Mouse (Mus musculus): ENCODE results near the gene Trim29. TPM values are rescaled to one million over a fixed set of nuclear protein-coding genes. Genes with fewer than 3 reads are reported as not detected.

The Trim29 gene
- total and polyA plus RNA-seq, 2 experiments from 2014 or later = 0.11 TPM; not detected in 1

DNA sequence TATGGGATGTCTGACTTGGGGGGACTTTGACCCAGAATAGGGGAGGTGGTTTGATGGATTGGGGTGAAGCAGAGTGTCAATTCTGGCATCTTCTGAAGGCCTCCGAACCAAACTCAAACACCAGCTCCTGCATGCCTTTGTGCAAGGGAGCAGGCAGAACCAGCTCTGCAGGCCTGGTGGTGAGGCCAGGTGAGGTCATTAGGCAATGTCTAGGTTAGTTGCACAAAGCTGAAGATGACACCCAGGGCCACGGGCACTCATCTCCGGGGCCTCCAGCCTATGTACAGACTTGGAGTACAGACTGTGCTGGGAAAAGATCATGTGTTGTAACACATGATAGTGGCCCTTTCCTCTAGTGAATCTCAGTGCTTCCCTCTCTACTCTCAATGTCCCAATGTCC is 3.2 kb downstream of the Trim29 start:
- no peak overlapping the region for H3K9ac ChIP-seq
- DNase-seq (no peak), ATAC-seq (no peak)
- no peaks in the 10 kb centered on the region for H3K36me3 ChIP-seq (ENCODE audit: insufficient read depth)
- H3K9me3 ChIP-seq (ENCODE audit: low read length) = no peaks in the 10 kb centered on the region
- no peak overlapping the region for H3K4me3 ChIP-seq (ENCODE audit: low read depth, low read length)
- H3K27me3 ChIP-seq (ENCODE audit: insufficient read depth, low read length) = no peaks in the 10 kb centered on the region
- no peaks in the 10 kb centered on the region for H3K4me1 ChIP-seq (ENCODE audit: insufficient read depth)
- TF ChIP-seq CTCF (IDR thresholded peaks at IDR 0.05; ENCODE audit: low read depth) = no peak
- no peak overlapping the region for H3K4me2 ChIP-seq (ENCODE audit: low read depth)
- H3K27ac ChIP-seq (ENCODE audit: low read depth, low read length) = no peak overlapping the region
- 87% methylated on average over 3 of the region's 3 CpGs for WGBS

DNA sequence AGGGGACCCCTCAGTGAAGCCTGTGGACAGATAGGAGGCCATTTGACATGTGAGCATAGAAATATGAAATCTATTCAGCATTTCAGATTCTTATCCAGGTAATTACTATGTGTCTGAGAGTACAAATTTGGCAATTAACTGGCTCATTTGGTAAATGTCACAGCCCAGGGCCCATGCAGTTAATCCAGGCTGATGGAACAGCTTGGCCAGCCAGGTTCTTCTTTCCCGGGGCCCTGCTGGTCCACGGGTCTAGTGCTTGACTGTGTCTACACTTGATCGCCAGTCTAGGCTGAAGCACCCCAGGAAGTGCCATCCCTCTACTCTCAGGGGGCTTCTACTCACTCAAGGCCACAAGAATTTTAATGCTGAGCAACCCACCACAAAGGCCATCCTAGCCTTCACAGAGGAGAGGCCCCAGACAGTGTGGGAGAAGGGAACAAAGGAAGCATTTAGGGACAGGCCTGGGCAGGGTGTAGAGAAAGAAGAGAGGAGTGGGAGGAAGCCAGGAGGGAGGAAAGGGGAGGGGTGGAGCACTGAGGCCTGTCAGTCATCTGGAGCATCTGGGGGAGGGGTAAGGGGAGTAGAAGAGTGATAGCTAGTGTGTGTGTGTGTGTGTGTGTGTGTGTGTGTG is 4.8 kb downstream of the Trim29 start:
- Histone ChIP-seq H3K4me1 (ENCODE audit: insufficient read depth) (no peaks in the 10 kb centered on the region), H3K4me2 (ENCODE audit: low read depth) (no peak overlapping the region), H3K27ac (ENCODE audit: low read depth, low read length) (no peak overlapping the region), H3K27me3 (ENCODE audit: insufficient read depth, low read length) (no peaks in the 10 kb centered on the region), H3K9ac (no peak overlapping the region), H3K9me3 (ENCODE audit: low read length) (no peaks in the 10 kb centered on the region), H3K4me3 (ENCODE audit: low read depth, low read length) (no peak overlapping the region), H3K36me3 (ENCODE audit: insufficient read depth) (no peaks in the 10 kb centered on the region)
- ATAC-seq (peak; percentile 47; the same call in 1 of the 2 replicates), DNase-seq (no peak)
- TF ChIP-seq CTCF (IDR thresholded peaks at IDR 0.05; ENCODE audit: low read depth) = no peak
- WGBS = 56% methylated on average over 3 of the region's 3 CpGs

DNA sequence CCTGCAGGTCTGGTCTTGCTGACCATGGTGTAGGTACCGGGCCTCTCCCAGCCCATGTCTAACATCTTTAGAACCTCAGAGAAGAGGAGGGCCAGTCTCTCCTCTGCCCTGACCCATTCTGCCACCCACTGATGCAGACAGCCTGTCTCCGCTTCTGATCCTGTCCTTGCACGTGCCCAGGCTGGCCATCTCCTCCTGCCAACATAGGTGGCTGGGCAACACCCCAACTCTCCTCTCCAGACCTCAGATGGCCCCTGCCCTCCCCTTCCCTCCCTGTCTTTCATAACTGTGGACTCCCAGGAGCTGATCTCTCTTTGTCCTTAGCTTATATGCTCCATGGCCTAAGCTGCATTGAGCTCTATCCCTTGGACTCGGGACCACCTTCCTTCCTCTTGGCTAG is 5.8 kb downstream of the Trim29 start:
- Histone ChIP-seq H3K27me3 (ENCODE audit: insufficient read depth, low read length) (no peaks in the 10 kb centered on the region), H3K4me1 (ENCODE audit: insufficient read depth) (no peaks in the 10 kb centered on the region), H3K4me2 (ENCODE audit: low read depth) (no peak overlapping the region), H3K9me3 (ENCODE audit: low read length) (no peaks in the 10 kb centered on the region), H3K9ac (no peak overlapping the region), H3K4me3 (ENCODE audit: low read depth, low read length) (no peak overlapping the region), H3K27ac (ENCODE audit: low read depth, low read length) (no peak overlapping the region), H3K36me3 (ENCODE audit: insufficient read depth) (no peaks in the 10 kb centered on the region)
- no peak for DNase-seq
- no peak for ATAC-seq
- no peak for TF ChIP-seq CTCF (IDR thresholded peaks at IDR 0.05; ENCODE audit: low read depth)
- WGBS = 90% methylated on average over 4 of the region's 4 CpGs

DNA sequence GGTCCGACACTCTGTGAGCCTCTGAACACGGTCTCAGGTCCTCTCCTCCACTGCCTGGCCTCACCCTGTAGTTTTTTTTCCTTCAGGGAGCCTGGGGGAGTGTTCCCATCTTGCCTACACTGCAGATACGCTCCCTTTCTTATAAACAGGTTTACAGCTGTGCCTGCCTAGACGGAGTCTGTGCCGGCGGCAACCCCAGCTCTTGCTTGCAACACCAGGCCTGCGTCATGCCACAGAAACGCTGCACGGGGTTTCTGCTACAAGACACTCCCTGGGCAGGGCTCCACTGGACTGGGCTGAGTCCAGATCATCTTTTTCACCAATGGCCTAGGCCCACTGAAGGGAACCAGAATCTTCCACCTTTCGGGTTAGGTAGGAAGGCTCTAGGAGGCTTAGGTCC is 8.0 kb downstream of the Trim29 start:
- H3K27me3 ChIP-seq (ENCODE audit: insufficient read depth, low read length) = no peaks in the 10 kb centered on the region
- H3K9ac ChIP-seq = no peak overlapping the region
- no peak overlapping the region for H3K4me2 ChIP-seq (ENCODE audit: low read depth)
- ATAC-seq (no peak), DNase-seq (no peak)
- no peak overlapping the region for H3K27ac ChIP-seq (ENCODE audit: low read depth, low read length)
- WGBS = 88% methylated on average over 10 of the region's 10 CpGs
- no peaks in the 10 kb centered on the region for H3K36me3 ChIP-seq (ENCODE audit: insufficient read depth)
- H3K4me3 ChIP-seq (ENCODE audit: low read depth, low read length) = no peak overlapping the region
- no peaks in the 10 kb centered on the region for H3K9me3 ChIP-seq (ENCODE audit: low read length)
- no peak for TF ChIP-seq CTCF (IDR thresholded peaks at IDR 0.05; ENCODE audit: low read depth)
- H3K4me1 ChIP-seq (ENCODE audit: insufficient read depth) = no peaks in the 10 kb centered on the region

DNA sequence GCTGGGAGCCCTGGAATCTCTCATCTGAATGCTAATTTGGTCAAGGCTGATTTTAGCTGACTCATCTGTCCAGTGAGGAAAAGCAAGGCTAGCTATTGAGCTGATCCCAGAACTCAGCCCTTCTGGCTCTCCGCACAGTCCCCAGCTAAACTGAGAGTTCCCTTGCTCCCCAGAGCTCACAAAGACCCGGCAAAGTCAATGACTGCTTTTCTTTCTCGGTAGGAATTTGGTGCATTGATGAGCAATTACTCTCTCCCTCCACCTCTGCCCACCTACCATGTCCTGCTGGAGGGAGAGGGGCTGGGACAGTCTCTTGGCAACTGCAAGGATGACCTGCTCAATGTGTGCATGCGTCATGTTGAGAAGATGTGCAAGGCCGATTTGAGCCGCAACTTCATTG is 11.3 kb downstream of the Trim29 start:
- no peak for ATAC-seq
- WGBS = 81% methylated on average over 6 of the region's 6 CpGs
- no peaks in the 10 kb centered on the region for H3K9me3 ChIP-seq (ENCODE audit: low read length)

DNA sequence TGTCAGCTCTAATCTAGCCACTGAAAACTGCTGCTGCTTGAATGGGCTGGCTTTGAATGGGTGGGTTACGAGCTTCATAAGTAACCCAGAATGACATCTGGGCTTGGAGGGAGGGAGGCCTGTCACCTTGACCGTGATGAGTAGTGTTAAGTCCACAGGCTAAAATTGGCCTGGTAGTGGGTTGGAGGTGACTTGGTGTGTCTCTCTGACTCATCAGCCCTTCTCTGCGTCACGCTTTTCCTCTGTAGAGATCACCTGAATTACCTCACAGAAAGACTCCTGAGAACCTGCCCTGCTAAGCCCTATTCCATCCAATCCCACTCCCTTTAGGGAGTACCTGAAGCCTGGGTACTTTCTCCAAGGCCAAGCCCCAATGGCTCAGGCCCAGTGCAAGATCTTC is 12.0 kb downstream of the Trim29 start:
- H3K9me3 ChIP-seq (ENCODE audit: low read length) = no peaks in the 10 kb centered on the region
- no peak overlapping the region for H3K9ac ChIP-seq
- TF ChIP-seq CTCF (IDR thresholded peaks at IDR 0.05; ENCODE audit: low read depth) = no peak
- no peak overlapping the region for H3K4me2 ChIP-seq (ENCODE audit: low read depth)
- no peaks in the 10 kb centered on the region for H3K36me3 ChIP-seq (ENCODE audit: insufficient read depth)
- no peaks in the 10 kb centered on the region for H3K4me1 ChIP-seq (ENCODE audit: insufficient read depth)
- WGBS = 88% methylated on average over 4 of the region's 4 CpGs
- H3K4me3 ChIP-seq (ENCODE audit: low read depth, low read length) = no peak overlapping the region
- no peak overlapping the region for H3K27ac ChIP-seq (ENCODE audit: low read depth, low read length)
- ATAC-seq (no peak), DNase-seq (no peak)
- H3K27me3 ChIP-seq (ENCODE audit: insufficient read depth, low read length) = no peaks in the 10 kb centered on the region

More for the DNA sequence above, 11.3 kb downstream of the Trim29 start:
- Histone ChIP-seq H3K27ac (ENCODE audit: low read depth, low read length) (no peak overlapping the region), H3K4me1 (ENCODE audit: insufficient read depth) (no peaks in the 10 kb centered on the region), H3K9ac (no peak overlapping the region), H3K36me3 (ENCODE audit: insufficient read depth) (no peaks in the 10 kb centered on the region), H3K4me3 (ENCODE audit: low read depth, low read length) (no peak overlapping the region), H3K4me2 (ENCODE audit: low read depth) (no peak overlapping the region), H3K27me3 (ENCODE audit: insufficient read depth, low read length) (no peaks in the 10 kb centered on the region)
- no peak for DNase-seq
- TF ChIP-seq CTCF (IDR thresholded peaks at IDR 0.05; ENCODE audit: low read depth) = no peak

DNA sequence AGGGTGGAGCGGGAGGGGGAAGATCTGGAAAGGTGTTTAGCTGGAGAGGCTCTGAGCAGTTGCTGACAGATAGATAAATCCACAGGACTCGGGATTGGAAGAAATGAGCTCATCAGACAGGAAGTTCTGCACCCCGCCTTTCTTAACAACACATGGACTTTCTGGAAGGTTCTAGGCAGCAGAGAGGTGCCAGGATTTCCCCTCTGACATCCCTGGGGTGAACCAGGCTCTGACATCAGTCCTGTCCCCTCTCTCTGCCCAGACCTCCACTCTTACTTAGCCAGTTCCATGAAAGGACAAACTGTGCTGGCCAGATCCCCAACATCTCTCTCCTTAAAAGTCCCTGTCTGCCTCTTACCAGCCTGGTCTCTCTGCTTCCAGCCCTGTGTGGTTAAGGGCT is 14.8 kb downstream of the Trim29 start:
- no peak for TF ChIP-seq CTCF (IDR thresholded peaks at IDR 0.05; ENCODE audit: low read depth)
- H3K4me1 ChIP-seq (ENCODE audit: insufficient read depth) = no peaks in the 10 kb centered on the region
- H3K36me3 ChIP-seq (ENCODE audit: insufficient read depth) = no peaks in the 10 kb centered on the region
- no peak overlapping the region for H3K4me3 ChIP-seq (ENCODE audit: low read depth, low read length)
- ATAC-seq (no peak), DNase-seq (no peak)
- no peaks in the 10 kb centered on the region for H3K27me3 ChIP-seq (ENCODE audit: insufficient read depth, low read length)
- H3K27ac ChIP-seq (ENCODE audit: low read depth, low read length) = no peak overlapping the region
- 88% methylated on average over 3 of the region's 3 CpGs for WGBS
- H3K4me2 ChIP-seq (ENCODE audit: low read depth) = no peak overlapping the region
- H3K9me3 ChIP-seq (ENCODE audit: low read length) = no peaks in the 10 kb centered on the region
- H3K9ac ChIP-seq = no peak overlapping the region
